Mouse (Mus musculus): ENCODE measurements at regions not wholly inside any gene's neighbourhood (a gene's known extent, or its start where the extent isn't known, plus 50 kb on each side); places are given as distances from the start of the nearest gene placed in this dataset.

- TF ChIP-seq CTCF (IDR thresholded peaks at IDR 0.05; ENCODE audit: low read depth) (no peak), EP300 (IDR thresholded peaks at IDR 0.05; ENCODE audit: low read depth) (no peak)
Observed at GRCm38 (mm10) chr3:57945765-57946164, 97.9 kb upstream of the Pfn2 start.

All from liver, embryonic 14.5 days (tissue).